In genomic region chr14:114215609-114216008, GRCm38 (mm10) we compare ENCODE assay signal across 24 mouse cellular contexts.
A peak's percentile ranks its signal among the peaks of the same experiment; 100 is the strongest.
DNase-seq lines count a peak whose midpoint lies in the region; ATAC-seq lines count a peak whose summit lies in the region.
"Had no signal": no experiment of that assay in that cellular context is flagged by ENCODE, and none has a peak within 500 bp of the region (broad histone marks: within the 10 kb centered on the region; RNA-seq: fewer than 3 reads in every experiment).

No protein-coding gene starts in this region.

- no peak overlapping the region for H3K4me3 ChIP-seq in forebrain, embryonic 12.5 days (replicated peaks)
- H3K4me3 ChIP-seq in forebrain, embryonic 14.5 days (ENCODE audit: low read depth, low read length), result no peak overlapping the region
- no peak overlapping the region for H3K4me3 ChIP-seq in hindbrain, embryonic 11.5 days (ENCODE audit: low read depth, low read length)
- H3K4me3 ChIP-seq in hindbrain, embryonic 13.5 days, result no peak overlapping the region
- H3K4me3 ChIP-seq in midbrain, embryonic 11.5 days (ENCODE audit: low read depth, low read length), result no peak overlapping the region
- H3K4me3 ChIP-seq in midbrain, embryonic 10.5 days, result no peak overlapping the region
- no peak overlapping the region for H3K4me3 ChIP-seq in neural tube, embryonic 11.5 days (ENCODE audit: low read depth, low read length)
- H3K4me3 ChIP-seq: embryonic facial prominence, embryonic 10.5 days; embryonic facial prominence, embryonic 12.5 days; forebrain, embryonic 15.5 days had no signal

- WGBS in forebrain, embryonic 12.5 days, result 93% methylated on average over 5 of the region's 5 CpGs
- WGBS in forebrain, embryonic 14.5 days, result 86% methylated on average over 5 of the region's 5 CpGs
- WGBS in hindbrain, embryonic 11.5 days, result 90% methylated on average over 5 of the region's 5 CpGs
- WGBS in hindbrain, embryonic 13.5 days, result 81% methylated on average over 5 of the region's 5 CpGs
- WGBS in midbrain, embryonic 11.5 days, result 87% methylated on average over 5 of the region's 5 CpGs
- 88% methylated on average over 5 of the region's 5 CpGs for WGBS in midbrain, embryonic 10.5 days
- WGBS in neural tube, embryonic 11.5 days, result 85% methylated on average over 5 of the region's 5 CpGs

- H3K9me3 ChIP-seq in forebrain, embryonic 12.5 days, result no peaks in the 10 kb centered on the region
- H3K9me3 ChIP-seq in forebrain, embryonic 14.5 days (replicated peaks; ENCODE audit: control insufficient read depth, low read length), result no peaks in the 10 kb centered on the region
- no peaks in the 10 kb centered on the region for H3K9me3 ChIP-seq in hindbrain, embryonic 11.5 days (ENCODE audit: control insufficient read depth, low read length)
- H3K9me3 ChIP-seq in hindbrain, embryonic 13.5 days, result no peaks in the 10 kb centered on the region
- H3K9me3 ChIP-seq in midbrain, embryonic 11.5 days (ENCODE audit: control insufficient read depth, low read length), result no peaks in the 10 kb centered on the region
- H3K9me3 ChIP-seq in midbrain, embryonic 10.5 days (replicated peaks), result no peaks in the 10 kb centered on the region
- no peaks in the 10 kb centered on the region for H3K9me3 ChIP-seq in neural tube, embryonic 11.5 days (ENCODE audit: control insufficient read depth, low read length)
- H3K9me3 ChIP-seq: embryonic facial prominence, embryonic 10.5 days; embryonic facial prominence, embryonic 12.5 days; forebrain, embryonic 15.5 days had no signal

- DNase-seq in forebrain, embryonic 14.5 days (ENCODE audit: low spot score), result no peak
- DNase-seq in hindbrain, embryonic 11.5 days (ENCODE audit: low spot score), result no peak
- no peak for DNase-seq in midbrain, embryonic 11.5 days (ENCODE audit: low spot score, missing footprints)
- DNase-seq in midbrain, embryonic 10.5 days (ENCODE audit: low spot score), result no peak
- DNase-seq in neural tube, embryonic 11.5 days (ENCODE audit: low spot score), result no peak
- DNase-seq in neural tube, embryonic 10.5 days (ENCODE audit: extremely low spot score, low spot score), result no peak
- DNase-seq: adrenal gland, adult 8-10 months; adrenal gland, postnatal 14 days; adrenal gland, postnatal 36 days; B cell, adult 2 months; cerebellum, adult 11-12 months; cerebellum, adult 2 months; cerebellum, adult 9-10 months; cerebellum, postnatal 10 days had no signal

- no peak overlapping the region for H3K4me2 ChIP-seq in forebrain, embryonic 12.5 days
- H3K4me2 ChIP-seq in forebrain, embryonic 14.5 days (ENCODE audit: low read length), result no peak overlapping the region
- H3K4me2 ChIP-seq in hindbrain, embryonic 11.5 days (replicated peaks; ENCODE audit: low read depth, low read length), result no peak overlapping the region
- no peak overlapping the region for H3K4me2 ChIP-seq in hindbrain, embryonic 13.5 days
- H3K4me2 ChIP-seq in midbrain, embryonic 11.5 days, result no peak overlapping the region
- no peak overlapping the region for H3K4me2 ChIP-seq in neural tube, embryonic 11.5 days (ENCODE audit: low read depth)
- H3K4me2 ChIP-seq: embryonic facial prominence, embryonic 12.5 days; forebrain, embryonic 15.5 days had no signal

- ATAC-seq in forebrain, embryonic 12.5 days (ENCODE audit: low FRiP score), result 0 out of 2 replicates have a peak, but pooled peaks have one; percentile 20
- ATAC-seq in forebrain, embryonic 14.5 days, result no peak
- ATAC-seq in hindbrain, embryonic 11.5 days (ENCODE audit: low FRiP score), result 0 out of 2 replicates have a peak, but pooled peaks have one; percentile 30
- no peak for ATAC-seq in hindbrain, embryonic 13.5 days (ENCODE audit: low FRiP score)
- ATAC-seq in midbrain, embryonic 11.5 days (ENCODE audit: low FRiP score), result peak; percentile 87
- peak; percentile 46; the same call in 1 of the 2 replicates for ATAC-seq in neural tube, embryonic 11.5 days (ENCODE audit: insufficient read depth, low FRiP score, low TSS enrichment)
- ATAC-seq: activated CD4-positive, CD25-positive, alpha-beta regulatory T cell, adult 4 months; CD4-positive, CD25-positive, alpha-beta regulatory T cell, adult 4 months; forebrain, embryonic 15.5 days; Patski had no signal

- no peaks in the 10 kb centered on the region for H3K27me3 ChIP-seq in forebrain, embryonic 12.5 days
- no peaks in the 10 kb centered on the region for H3K27me3 ChIP-seq in forebrain, embryonic 14.5 days (replicated peaks; ENCODE audit: control insufficient read depth, insufficient read depth, low read length)
- H3K27me3 ChIP-seq in hindbrain, embryonic 11.5 days (ENCODE audit: control insufficient read depth, insufficient read depth, low read length), result no peaks in the 10 kb centered on the region
- H3K27me3 ChIP-seq in hindbrain, embryonic 13.5 days, result no peaks in the 10 kb centered on the region
- H3K27me3 ChIP-seq in midbrain, embryonic 11.5 days (ENCODE audit: control insufficient read depth, insufficient read depth, low read length), result no peaks in the 10 kb centered on the region
- no peaks in the 10 kb centered on the region for H3K27me3 ChIP-seq in midbrain, embryonic 10.5 days (ENCODE audit: low read depth, poor library complexity, severe bottlenecking)
- H3K27me3 ChIP-seq in neural tube, embryonic 11.5 days (ENCODE audit: control insufficient read depth, insufficient read depth, low read length), result no peaks in the 10 kb centered on the region
- H3K27me3 ChIP-seq: CH12.LX; embryonic facial prominence, embryonic 12.5 days; forebrain, embryonic 15.5 days; Patski had no signal

- H3K9ac ChIP-seq in forebrain, embryonic 12.5 days, result no peak overlapping the region
- no peak overlapping the region for H3K9ac ChIP-seq in forebrain, embryonic 14.5 days (ENCODE audit: low read length)
- H3K9ac ChIP-seq in hindbrain, embryonic 11.5 days (ENCODE audit: low read depth, low read length), result no peak overlapping the region
- no peak overlapping the region for H3K9ac ChIP-seq in hindbrain, embryonic 13.5 days
- no peak overlapping the region for H3K9ac ChIP-seq in midbrain, embryonic 11.5 days (ENCODE audit: low read length)
- no peak overlapping the region for H3K9ac ChIP-seq in neural tube, embryonic 11.5 days (ENCODE audit: low read length)
- H3K9ac ChIP-seq: embryonic facial prominence, embryonic 12.5 days; forebrain, embryonic 15.5 days had no signal

- no peaks in the 10 kb centered on the region for H3K36me3 ChIP-seq in forebrain, embryonic 12.5 days (replicated peaks)
- no peaks in the 10 kb centered on the region for H3K36me3 ChIP-seq in forebrain, embryonic 14.5 days (ENCODE audit: control insufficient read depth, insufficient read depth, low read length)
- H3K36me3 ChIP-seq in hindbrain, embryonic 11.5 days (ENCODE audit: control insufficient read depth, insufficient read depth, low read length), result no peaks in the 10 kb centered on the region
- no peaks in the 10 kb centered on the region for H3K36me3 ChIP-seq in hindbrain, embryonic 13.5 days
- H3K36me3 ChIP-seq in midbrain, embryonic 11.5 days (ENCODE audit: control insufficient read depth, insufficient read depth, low read length), result no peaks in the 10 kb centered on the region
- no peaks in the 10 kb centered on the region for H3K36me3 ChIP-seq in midbrain, embryonic 10.5 days
- no peaks in the 10 kb centered on the region for H3K36me3 ChIP-seq in neural tube, embryonic 11.5 days (ENCODE audit: control insufficient read depth, insufficient read depth, low read length)
- H3K36me3 ChIP-seq: embryonic facial prominence, embryonic 10.5 days; embryonic facial prominence, embryonic 12.5 days; forebrain, embryonic 15.5 days; G1E had no signal

- H3K4me1 ChIP-seq in forebrain, embryonic 12.5 days, result no peaks in the 10 kb centered on the region
- no peaks in the 10 kb centered on the region for H3K4me1 ChIP-seq in forebrain, embryonic 14.5 days (ENCODE audit: control insufficient read depth, insufficient read depth, low read length)
- no peaks in the 10 kb centered on the region for H3K4me1 ChIP-seq in hindbrain, embryonic 11.5 days (replicated peaks; ENCODE audit: control insufficient read depth, insufficient read depth, low read length)
- no peaks in the 10 kb centered on the region for H3K4me1 ChIP-seq in hindbrain, embryonic 13.5 days (replicated peaks)
- H3K4me1 ChIP-seq in midbrain, embryonic 11.5 days (ENCODE audit: control insufficient read depth, insufficient read depth, low read length), result no peaks in the 10 kb centered on the region
- H3K4me1 ChIP-seq in midbrain, embryonic 10.5 days, result no peaks in the 10 kb centered on the region
- H3K4me1 ChIP-seq in neural tube, embryonic 11.5 days (ENCODE audit: control insufficient read depth, insufficient read depth, low read length), result no peaks in the 10 kb centered on the region
- H3K4me1 ChIP-seq: embryonic facial prominence, embryonic 10.5 days; embryonic facial prominence, embryonic 12.5 days; forebrain, embryonic 15.5 days had no signal

- H3K27ac ChIP-seq in forebrain, embryonic 12.5 days, result no peak overlapping the region
- H3K27ac ChIP-seq in forebrain, embryonic 14.5 days (ENCODE audit: low read depth, low read length), result no peak overlapping the region
- H3K27ac ChIP-seq in hindbrain, embryonic 11.5 days (ENCODE audit: low read depth, low read length), result no peak overlapping the region
- H3K27ac ChIP-seq in hindbrain, embryonic 13.5 days, result no peak overlapping the region
- no peak overlapping the region for H3K27ac ChIP-seq in midbrain, embryonic 11.5 days (ENCODE audit: low read depth, low read length)
- H3K27ac ChIP-seq in midbrain, embryonic 10.5 days (replicated peaks), result no peak overlapping the region
- no peak overlapping the region for H3K27ac ChIP-seq in neural tube, embryonic 11.5 days (ENCODE audit: low read depth, low read length)
- H3K27ac ChIP-seq: embryonic facial prominence, embryonic 10.5 days; embryonic facial prominence, embryonic 12.5 days; forebrain, embryonic 15.5 days had no signal

Comparison
In these comparisons a context has a peak if more than half of its experiments do, and no peak if none do; other contexts are left out.
1. ATAC-seq: peak in forebrain, embryonic 12.5 days (single experiment), hindbrain, embryonic 11.5 days (single experiment), midbrain, embryonic 11.5 days (single experiment) and neural tube, embryonic 11.5 days (single experiment); none in forebrain, embryonic 14.5 days (single experiment) and hindbrain, embryonic 13.5 days (single experiment).